Mouse (Mus musculus) left cerebral cortex, postnatal 10 days (tissue): ENCODE data around the gene Gpc5. TPM values are rescaled to one million over a fixed set of nuclear protein-coding genes. Genes with fewer than 3 reads are reported as not detected.
A peak's percentile ranks its signal among the peaks of the same experiment; 100 is the strongest.
"Not testable (repeated sequence)": the region's sequence is repeated elsewhere in the genome, so short reads cannot be mapped to it uniquely, and the experiment has no call there.

Experiments used
- DNase-seq, 2 experiments: peaks; one replicate each; pipeline ENCODE4 v3.0.0; 2021 to 2022; ENCODE audit warnings: low spot score in 2 of 2, mixed read lengths in 1 of 2; ENCODE audit errors: extremely low spot score in 1 of 2
- intact Hi-C: fragments of 180-260 bp; cut with DNase I; formaldehyde crosslinking; loops from one replicate; pipeline ENCODE4 v1.15.1; 2025
- total RNA-seq, 2 experiments: library from RNA; stranded (reverse); gene quantifications; 2 replicates each; pipeline ENCODE4 v1.2.3; 2021

Gpc5 gene
- total RNA-seq: 10 to 100 TPM; 37.9 to 45.4 TPM

GRCm38 (mm10) chr14:115092081-115092480 lies at the start of gene Gpc5:
Gpc5 (plus strand) TSS chr14:115092215.
- DNase-seq: peak; percentile 83 to 91
- intact Hi-C loops: no loop called here

- no peak for DNase-seq
- intact Hi-C loops: no loop called here
Observed at GRCm38 (mm10) chr14:115042660-115043059, 49.4 kb upstream of the Gpc5 start.

GRCm38 (mm10) chr14:115044016-115044415 lies 48.0 kb upstream of the Gpc5 start:
- intact Hi-C loops: no loop called here
- no peak for DNase-seq

GRCm38 (mm10) chr14:115045712-115046111 lies 46.3 kb upstream of the Gpc5 start:
- intact Hi-C loops: no loop called here
- DNase-seq: no peak

GRCm38 (mm10) chr14:115047316-115047715 lies 44.7 kb upstream of the Gpc5 start:
- no peak for DNase-seq
- intact Hi-C loops: no loop called here

GRCm38 (mm10) chr14:115047990-115048862 lies 43.8 kb upstream of the Gpc5 start:
- DNase-seq: no peak
- intact Hi-C loops: no loop called here

GRCm38 (mm10) chr14:115048863-115049566 lies 43.0 kb upstream of the Gpc5 start:
- intact Hi-C loops: no loop called here
- no peak for DNase-seq

GRCm38 (mm10) chr14:115049831-115050230 lies 42.2 kb upstream of the Gpc5 start:
- DNase-seq: no peak
- intact Hi-C loops: no loop called here

GRCm38 (mm10) chr14:115051106-115051760 lies 40.8 kb upstream of the Gpc5 start:
- intact Hi-C loops: no loop called here
- DNase-seq: no peak

GRCm38 (mm10) chr14:115052371-115052770 lies 39.6 kb upstream of the Gpc5 start:
- intact Hi-C loops: no loop called here
- DNase-seq: no peak

GRCm38 (mm10) chr14:115054252-115054651 lies 37.8 kb upstream of the Gpc5 start:
- no peak for DNase-seq
- intact Hi-C loops: no loop called here

GRCm38 (mm10) chr14:115057524-115057923 lies 34.5 kb upstream of the Gpc5 start:
- intact Hi-C loops: no loop called here
- no peak for DNase-seq

- intact Hi-C loops, DNase-seq: not testable (repeated sequence)
Observed at GRCm38 (mm10) chr14:115066164-115066563, 25.9 kb upstream of the Gpc5 start.

GRCm38 (mm10) chr14:115070534-115070933 lies 21.5 kb upstream of the Gpc5 start:
- peak; percentile 42 to 65 for DNase-seq
- intact Hi-C loops: loop anchor here (5.0 kb wide), 2 partner anchors 322 to 382 kb away; no protein-coding TSS in a partner anchor

GRCm38 (mm10) chr14:115077340-115077739 lies 14.7 kb upstream of the Gpc5 start:
- intact Hi-C loops: no loop called here
- no peak for DNase-seq

- intact Hi-C loops: no loop called here
- DNase-seq: no peak
Observed at GRCm38 (mm10) chr14:115078064-115078463, 14.0 kb upstream of the Gpc5 start.

- no peak for DNase-seq
- intact Hi-C loops: no loop called here
Observed at GRCm38 (mm10) chr14:115081728-115082502, 10.1 kb upstream of the Gpc5 start.

- DNase-seq: no peak
Observed at GRCm38 (mm10) chr14:115090516-115090915, 1.5 kb upstream of the Gpc5 start.

GRCm38 (mm10) chr14:115092510-115092909 lies 495 bp downstream of the Gpc5 start:
- peak in 1 of 2 experiments; percentile 30 for DNase-seq

More at GRCm38 (mm10) chr14:115090516-115090915, 1.5 kb upstream of the Gpc5 start:
- intact Hi-C loops: no loop called here

More at GRCm38 (mm10) chr14:115092510-115092909, 495 bp downstream of the Gpc5 start:
- intact Hi-C loops: no loop called here
